Mouse (Mus musculus) liver, embryonic 14 days (tissue): ENCODE results near the gene Gm13103. TPM values are rescaled to one million over a fixed set of nuclear protein-coding genes. Genes with fewer than 3 reads are reported as not detected.

Experiments
- polyA plus RNA-seq: library from polyadenylated mRNA; depleted of rRNA; stranded (reverse); fragments of >200 nt; gene quantifications from 2 replicates; pipeline ENCODE4 v1.2.3, GENCODE M21; 2012; rRNA removed

Gene Gm13103
- not detected in 2 replicates for polyA plus RNA-seq

DNA sequence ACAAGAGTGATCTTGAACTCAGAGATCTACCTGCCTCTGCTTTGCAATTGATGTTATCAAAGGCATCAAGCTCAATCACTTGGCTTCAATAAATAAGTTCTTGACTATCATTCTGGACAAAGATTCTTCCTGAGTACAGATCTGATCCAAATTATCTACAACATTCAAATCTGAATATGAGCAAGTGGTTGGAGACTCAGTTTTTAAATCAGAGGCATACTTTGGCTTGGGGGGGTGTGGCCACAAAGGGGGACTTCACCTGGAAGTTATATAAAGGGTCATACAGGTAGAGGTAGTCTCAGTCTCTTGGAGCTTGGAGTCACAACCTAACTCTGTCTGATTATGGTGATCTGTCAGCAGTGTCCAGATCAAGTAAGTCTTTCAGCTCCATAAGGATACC lies at the start of gene Gm13103:
TSS of gene Gm13103 (plus strand) at position 301 of the 400 bp plus-strand sequence.

DNA sequence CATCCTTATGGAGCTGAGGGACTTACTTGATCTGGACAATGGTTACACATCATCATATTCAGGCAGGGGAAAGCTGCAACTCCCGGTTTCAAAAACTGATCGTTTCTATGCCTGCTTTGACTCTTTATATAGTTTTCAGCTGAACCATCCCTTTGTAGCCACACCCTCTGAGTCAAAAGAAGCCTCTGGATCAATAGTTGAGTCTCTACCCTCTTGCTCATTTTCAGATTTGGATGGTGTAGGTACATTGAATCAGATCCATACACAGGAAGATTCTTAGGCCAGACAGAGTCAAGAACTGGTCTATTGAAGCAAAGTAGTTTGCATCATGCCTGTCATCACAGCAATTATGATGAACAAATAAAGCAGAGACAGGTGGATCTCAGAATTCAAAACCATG lies 30.3 kb upstream of the Gm13103 start, which contains the start of gene Gm13084:
TSS of gene Gm13084 (minus strand) at position 101 of the 400 bp plus-strand sequence.

DNA sequence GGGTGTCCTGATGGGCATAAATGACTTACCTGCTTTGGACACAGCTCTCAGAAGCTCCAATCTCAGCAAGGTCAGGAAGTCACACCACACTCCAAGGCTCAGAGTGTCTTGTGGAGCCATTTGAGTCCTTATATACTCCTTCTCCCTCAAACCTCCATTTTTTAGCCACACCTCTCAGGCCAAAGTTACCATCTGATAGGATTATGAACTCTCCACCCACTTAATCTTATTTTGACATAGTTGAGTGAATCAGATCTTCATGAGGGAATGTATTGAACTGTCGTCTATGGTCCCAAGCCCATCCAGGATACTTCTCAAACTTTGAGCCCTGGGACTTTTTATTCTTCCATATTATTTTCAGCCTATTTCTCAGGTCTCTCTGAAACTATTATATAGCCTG lies 54.0 kb downstream of the Gm13103 start, which contains the start of gene Pramef6:
TSS of gene Pramef6 (minus strand) at position 101 of the 400 bp plus-strand sequence.

Other genes starting within 250 kb of the Gm13103 start
- gene Gm13083, start 231.5 kb upstream of the Gm13103 start, polyA plus RNA-seq = not detected in 2 replicates
- not detected in 2 replicates for gene Gm13088, start 189.3 kb upstream of the Gm13103 start, polyA plus RNA-seq
- gene Gm13089, start 143.8 kb upstream of the Gm13103 start, polyA plus RNA-seq = not detected in 2 replicates
- gene Gm13078, start 127.0 kb upstream of the Gm13103 start, polyA plus RNA-seq = not detected in 2 replicates
- not detected in 2 replicates for gene Gm13023, start 57.1 kb upstream of the Gm13103 start, polyA plus RNA-seq
- gene Gm13084, start 30.4 kb upstream of the Gm13103 start, polyA plus RNA-seq = not detected in 2 replicates
- not detected in 2 replicates for gene Pramef6, start 53.9 kb downstream of the Gm13103 start, polyA plus RNA-seq
- not detected in 2 replicates for gene Pramef25, start 104.5 kb downstream of the Gm13103 start, polyA plus RNA-seq
- gene Gm13101, start 120.5 kb downstream of the Gm13103 start, polyA plus RNA-seq = not detected in 2 replicates
- gene Pramef17, start 147.9 kb downstream of the Gm13103 start, polyA plus RNA-seq = not detected in 2 replicates
- gene Pramel4, start 212.6 kb downstream of the Gm13103 start, polyA plus RNA-seq = not detected in 2 replicates